Mouse (Mus musculus) G1E (cell line): ENCODE results near the gene Hltf. TPM values are rescaled to one million over a fixed set of nuclear protein-coding genes. Genes with fewer than 3 reads are reported as not detected.
A peak's percentile ranks its signal among the peaks of the same experiment; 100 is the strongest.

Experiments used
- ATAC-seq: 2 replicates; pipeline ENCODE4 v1.8.0; 2016; ENCODE audit warnings: mild to moderate bottlenecking; ENCODE audit not compliant: insufficient number of reproducible peaks, poor library complexity, low FRiP score, severe bottlenecking; ENCODE audit errors: extremely low read depth
- DNase-seq: peaks from one replicate; pipeline ENCODE4 v3.0.0; 2012; ENCODE audit warnings: low spot score
- H3K27me3 ChIP-seq: 2 replicates; pipeline ENCODE4 v1.6.1; 2012; ENCODE audit warnings: mild to moderate bottlenecking, low read length, inconsistent platforms; ENCODE audit not compliant: insufficient read depth
- H3K36me3 ChIP-seq: replicated peaks from 2 replicates; pipeline ENCODE3; 2012; ENCODE audit warnings: mild to moderate bottlenecking, inconsistent platforms
- H3K4me1 ChIP-seq: 2 replicates; pipeline ENCODE4 v1.6.1; 2012; ENCODE audit warnings: low read depth, low read length, inconsistent platforms, mixed read lengths; ENCODE audit not compliant: insufficient read depth
- H3K4me3 ChIP-seq: 2 replicates; pipeline ENCODE4 v1.5.1; 2012; ENCODE audit warnings: low read depth, mild to moderate bottlenecking, inconsistent platforms, low read length, moderate library complexity, mixed read lengths
- H3K9me3 ChIP-seq: replicated peaks from 2 replicates; pipeline ENCODE4 v1.6.1; 2012; ENCODE audit warnings: inconsistent platforms
- CTCF ChIP-seq: IDR thresholded peaks from 2 replicates; pipeline ENCODE4 v1.5.1; 2012; ENCODE audit warnings: low read depth, low read length, inconsistent platforms, mixed read lengths
- GATA1 ChIP-seq: IDR thresholded peaks from 2 replicates; pipeline ENCODE4 v1.6.1; 2012; ENCODE audit warnings: borderline replicate concordance, low read length, inconsistent platforms, mixed read lengths
- GATA2 ChIP-seq: IDR thresholded peaks from 2 replicates; pipeline ENCODE4 v1.6.1; 2012; ENCODE audit warnings: low read depth, low read length, inconsistent platforms, borderline replicate concordance
- POLR2AphosphoS5 ChIP-seq: IDR thresholded peaks from 2 replicates; pipeline ENCODE4 v1.6.1; 2012; ENCODE audit warnings: low read depth, low read length, inconsistent platforms; ENCODE audit not compliant: insufficient replicate concordance
- TAL1 ChIP-seq: conservative IDR thresholded peaks from 2 replicates; pipeline ENCODE4 v1.6.1; 2012; ENCODE audit warnings: low read depth, low read length, inconsistent platforms, mixed read lengths
- polyA plus RNA-seq: library from polyadenylated mRNA; stranded (reverse); fragments of >175 nt; gene quantifications from 2 replicates; pipeline ENCODE4 v1.2.3, GENCODE M21; 2012
- total RNA-seq, 2 experiments: library from RNA; stranded (forward) in 1 of 2; stranded (reverse) in 1 of 2; fragments of 200-1000 nt in 1 of 2; fragments of >200 nt in 1 of 2; fragmentation: Nextera tagmentation in 1 of 2; gene quantifications; 2 replicates each; pipeline ENCODE4 v1.2.3; 2014 to 2017

The Hltf gene
- total and polyA plus RNA-seq, 3 experiments = 14.2 to 85.2 (median 85.0) TPM

DNA sequence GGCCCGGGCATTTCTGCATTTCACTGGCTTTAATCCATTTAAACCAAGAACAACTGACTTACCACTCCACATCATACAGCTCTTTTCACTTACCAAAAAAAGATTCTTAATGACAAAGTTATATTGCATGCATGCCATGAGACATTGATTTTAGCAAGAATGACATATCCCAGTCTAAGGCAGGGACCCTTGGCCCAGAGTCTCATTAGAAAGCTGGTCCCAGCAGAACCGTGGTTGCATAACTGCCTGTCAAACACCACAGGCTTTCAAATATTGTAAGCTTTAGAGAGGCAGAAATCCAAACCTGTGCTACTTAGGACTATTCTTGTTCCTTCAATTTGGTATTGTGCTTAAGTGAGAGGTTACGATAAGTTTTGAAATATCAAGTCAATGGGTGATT is 86.1 kb downstream of the Hltf start:
- no peaks in the 10 kb centered on the region for H3K9me3 ChIP-seq
- TF ChIP-seq TAL1 (no peak), GATA2 (no peak), GATA1 (no peak), POLR2AphosphoS5 (no peak), CTCF (no peak)
- H3K4me3 ChIP-seq = no peak overlapping the region
- ATAC-seq (no peak), DNase-seq (no peak)
- peaks cover 5% of the 10 kb centered on the region; the same call in 1 of the 2 replicates for H3K4me1 ChIP-seq
- no peaks in the 10 kb centered on the region for H3K36me3 ChIP-seq
- peaks cover 4% of the 10 kb centered on the region for H3K27me3 ChIP-seq

DNA sequence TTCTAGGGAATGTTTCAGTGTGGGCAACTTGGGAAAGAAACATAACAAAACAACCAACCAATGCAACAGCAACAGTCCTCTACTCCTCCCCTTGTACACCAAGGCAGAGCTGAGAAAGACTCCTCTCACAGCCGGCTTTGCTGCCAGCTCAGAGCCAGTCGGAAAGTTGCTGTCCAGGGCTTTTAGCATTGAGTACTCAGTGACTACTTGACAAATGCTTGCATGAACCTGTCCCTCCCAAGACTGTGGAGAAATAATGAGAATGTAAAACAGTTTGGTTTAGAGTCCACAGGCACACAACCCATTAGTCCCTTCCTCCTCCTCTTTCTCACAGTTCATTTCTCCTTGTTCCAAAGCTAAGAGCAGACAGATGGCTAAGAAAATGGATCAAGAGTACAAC is 86.8 kb downstream of the Hltf start:
- Histone ChIP-seq H3K36me3 (no peaks in the 10 kb centered on the region), H3K4me3 (no peak overlapping the region), H3K4me1 (peaks cover 5% of the 10 kb centered on the region; the same call in 1 of the 2 replicates), H3K9me3 (no peaks in the 10 kb centered on the region), H3K27me3 (peaks cover 4% of the 10 kb centered on the region)
- DNase-seq (no peak), ATAC-seq (no peak)
- TF ChIP-seq POLR2AphosphoS5 (no peak), CTCF (no peak), GATA2 (no peak), TAL1 (no peak)

GRCm38 (mm10) chr3:20145696-20146113 is 88.1 kb downstream of the Hltf start:
- ATAC-seq (peak; percentile 85), DNase-seq (no peak)
- Histone ChIP-seq H3K4me3 (no peak overlapping the region), H3K9me3 (no peaks in the 10 kb centered on the region), H3K4me1 (peaks cover 5% of the 10 kb centered on the region; the same call in 1 of the 2 replicates), H3K27me3 (peaks cover 4% of the 10 kb centered on the region), H3K36me3 (no peaks in the 10 kb centered on the region)
- TF ChIP-seq GATA2 (no peak), GATA1 (no peak), CTCF (no peak)

GRCm38 (mm10) chr3:20146884-20147395 is 89.3 kb downstream of the Hltf start:
- Histone ChIP-seq H3K27me3 (peaks cover 4% of the 10 kb centered on the region), H3K36me3 (no peaks in the 10 kb centered on the region), H3K4me3 (no peak overlapping the region), H3K4me1 (peaks cover 5% of the 10 kb centered on the region; the same call in 1 of the 2 replicates), H3K9me3 (no peaks in the 10 kb centered on the region)
- TF ChIP-seq TAL1 = no peak
- no peak for TF ChIP-seq GATA2
- TF ChIP-seq GATA1 = no peak
- TF ChIP-seq CTCF = no peak
- ATAC-seq (no peak), DNase-seq (no peak)

DNA sequence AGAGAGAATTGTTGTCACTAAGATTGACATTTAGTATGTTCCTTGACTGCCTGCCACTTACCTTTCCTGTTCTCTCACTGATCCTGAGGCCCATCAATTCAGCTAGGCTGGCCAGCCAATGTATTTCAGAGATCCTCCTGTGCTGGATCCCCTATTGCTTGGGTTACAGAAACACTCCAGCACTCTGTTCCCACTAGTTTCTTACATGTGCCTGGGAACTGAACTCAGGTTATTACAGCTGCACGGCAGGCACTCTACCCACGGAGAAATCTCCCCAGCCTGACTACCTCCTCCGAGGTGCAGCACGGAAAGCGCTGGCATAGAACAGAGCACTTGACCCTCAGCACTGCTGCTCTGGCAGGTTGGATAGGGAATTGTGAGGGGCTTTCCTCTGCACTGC is 90.0 kb downstream of the Hltf start:
- TF ChIP-seq POLR2AphosphoS5 (no peak), GATA2 (no peak), CTCF (no peak), GATA1 (no peak), TAL1 (no peak)
- ATAC-seq (no peak), DNase-seq (no peak)
- H3K4me3 ChIP-seq = no peak overlapping the region
- H3K9me3 ChIP-seq = no peaks in the 10 kb centered on the region
- no peaks in the 10 kb centered on the region for H3K36me3 ChIP-seq
- peaks cover 4% of the 10 kb centered on the region; the same call in 1 of the 2 replicates for H3K4me1 ChIP-seq
- H3K27me3 ChIP-seq = peaks cover 4% of the 10 kb centered on the region

- H3K4me3 ChIP-seq = no peak overlapping the region
- H3K36me3 ChIP-seq = no peaks in the 10 kb centered on the region
- H3K9me3 ChIP-seq = peaks cover 7% of the 10 kb centered on the region
- ATAC-seq (no peak), DNase-seq (no peak)
- TF ChIP-seq POLR2AphosphoS5 (no peak), TAL1 (no peak), GATA1 (no peak), CTCF (no peak), GATA2 (no peak)
- H3K27me3 ChIP-seq = peaks cover 4% of the 10 kb centered on the region; the same call in 1 of the 2 replicates
- H3K4me1 ChIP-seq = peaks cover 3% of the 10 kb centered on the region; the same call in 1 of the 2 replicates
Observed at GRCm38 (mm10) chr3:20150511-20150910, 92.9 kb downstream of the Hltf start.

DNA sequence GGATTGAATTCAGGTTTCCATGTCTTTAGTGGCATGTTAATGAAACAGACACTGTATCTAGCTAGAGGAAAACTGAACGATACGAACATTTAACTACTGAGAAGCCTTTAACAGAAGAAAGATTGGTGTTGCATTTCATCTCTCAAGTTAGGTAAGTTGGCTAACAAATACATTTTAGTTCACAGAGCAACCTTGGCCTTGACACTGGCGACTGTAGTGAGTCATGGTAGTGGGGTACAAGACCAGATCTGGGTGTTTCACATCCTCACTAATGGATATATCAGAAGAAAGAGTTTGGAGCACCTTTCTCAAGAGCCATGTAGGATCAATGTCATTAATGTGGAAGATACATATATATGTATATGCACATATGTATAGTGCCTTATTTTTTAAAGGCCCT is 94.0 kb downstream of the Hltf start:
- Histone ChIP-seq H3K27me3 (peaks cover 4% of the 10 kb centered on the region; the same call in 1 of the 2 replicates), H3K36me3 (no peaks in the 10 kb centered on the region), H3K4me3 (no peak overlapping the region), H3K4me1 (peaks cover 3% of the 10 kb centered on the region; the same call in 1 of the 2 replicates), H3K9me3 (peaks cover 7% of the 10 kb centered on the region)
- DNase-seq = no peak
- TF ChIP-seq TAL1 = no peak
- ATAC-seq = no peak
